Mouse (Mus musculus) kidney, adult 9 months (tissue): Measurements from ENCODE around the gene Lyl1.
A peak's percentile ranks its signal among the peaks of the same experiment; 100 is the strongest.

Source experiments
- DNase-seq: peaks from one replicate; pipeline ENCODE4 v3.0.0; 2022

Gene Lyl1

GRCm38 (mm10) chr8:84743517-84744420, 42.5 kb downstream of the Lyl1 start:
- peak; percentile 60 for DNase-seq

- DNase-seq = no peak
Measured at GRCm38 (mm10) chr8:84745032-84745925, 44.0 kb downstream of the Lyl1 start.

- DNase-seq = no peak
Measured at GRCm38 (mm10) chr8:84749519-84749918, 48.3 kb downstream of the Lyl1 start.

GRCm38 (mm10) chr8:84752734-84753582, 51.7 kb downstream of the Lyl1 start:
- DNase-seq = no peak
